Mouse (Mus musculus): ENCODE results near the gene Rab34. TPM values are rescaled to one million over a fixed set of nuclear protein-coding genes. Genes with fewer than 3 reads are reported as not detected.

Rab34 gene
- total RNA-seq, 4 experiments from 2014 or later: 28.2 to 39.4 (median 36.4) TPM

- no peak for DNase-seq (ENCODE audit: low spot score in 2 of 2)
Measured at GRCm38 (mm10) chr11:78213086-78213817, 25.0 kb downstream of the Rab34 start.

GRCm38 (mm10) chr11:78215709-78216317, 27.6 kb downstream of the Rab34 start:
- DNase-seq (ENCODE audit: low spot score in 2 of 2): peak in 1 of 2 experiments; percentile 56

GRCm38 (mm10) chr11:78223586-78223985, 35.4 kb downstream of the Rab34 start:
- no peak for DNase-seq (ENCODE audit: low spot score in 2 of 2)

DNA sequence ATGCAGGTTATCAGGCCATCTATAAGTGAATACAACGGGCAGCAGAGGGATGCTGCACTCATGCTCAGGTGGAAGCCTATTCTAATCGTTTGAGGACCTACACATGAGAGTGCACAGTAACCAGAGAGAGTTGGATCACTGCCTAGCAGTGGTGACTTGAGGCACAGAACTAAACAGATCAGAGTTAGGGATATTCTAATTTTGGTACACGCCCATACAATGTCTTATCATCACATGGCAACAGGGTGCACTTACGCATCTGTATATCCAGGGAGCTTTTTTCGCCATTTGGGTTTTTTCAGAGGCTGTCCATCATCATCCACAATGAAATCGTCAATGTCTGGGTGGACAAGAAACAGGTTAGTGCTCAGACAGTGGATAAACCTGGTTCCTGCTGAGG, 43.3 kb downstream of the Rab34 start:
- no peak for DNase-seq (ENCODE audit: low spot score in 2 of 2)

- peak; percentile 70 to 72 for DNase-seq (ENCODE audit: low spot score in 2 of 2)
Measured at GRCm38 (mm10) chr11:78240193-78240857, 52.1 kb downstream of the Rab34 start.

Small RNAs within 50 kb of the gene (microRNA-seq; reads per million reads assigned to microRNA genes)
- 0 to 0.96 reads per million in 2 experiments for gene Mir7653

Other genes with a start within 250 kb of the Rab34 start
- gene Phf12, start 205.7 kb upstream of the Rab34 start, total RNA-seq (2022): 10 to 100 TPM; 56.1 to 64.4 (median 61.1) TPM
- 1 to 10 TPM; 4.0 to 5.2 (median 4.8) TPM for gene Dhrs13, start 156.2 kb upstream of the Rab34 start, total RNA-seq (2022)
- 10 to 100 TPM; 75.9 to 79.8 (median 76.1) TPM for gene Flot2, start 150.5 kb upstream of the Rab34 start, total RNA-seq (2022)
- 10 to 100 TPM; 15.8 to 21.7 (median 21.2) TPM for gene Eral1, start 108.0 kb upstream of the Rab34 start, total RNA-seq (2022)
- 10 to 100 TPM; 27.4 to 30.0 (median 28.1) TPM for gene Fam222b, start 93.8 kb upstream of the Rab34 start, total RNA-seq (2022)
- 10 to 100 TPM in 3 of 4 experiments, 1 to 10 TPM in 1; 9.2 to 11.1 (median 10.4) TPM for gene Traf4, start 22.8 kb upstream of the Rab34 start, total RNA-seq (2022)
- 1 to 10 TPM; 3.0 to 3.5 (median 3.3) TPM for gene Nek8, start 11.8 kb upstream of the Rab34 start, total RNA-seq (2022)
- gene Tlcd1, start 11.7 kb upstream of the Rab34 start, total RNA-seq (2022): 10 to 100 TPM; 16.6 to 24.8 (median 23.8) TPM
- 100 to 1,000 TPM; 606 to 878 (median 722) TPM for gene Rpl23a, start 4.8 kb upstream of the Rab34 start, total RNA-seq (2022)
- 1 to 10 TPM; 3.9 to 5.9 (median 4.9) TPM for gene Proca1, start 5.0 kb downstream of the Rab34 start, total RNA-seq (2022)
- gene Sdf2, start 57.3 kb downstream of the Rab34 start, total RNA-seq (2022): 10 to 100 TPM; 61.6 to 67.7 (median 62.3) TPM
- 100 to 1,000 TPM; 124 to 126 (median 125) TPM for gene Supt6, start 57.6 kb downstream of the Rab34 start, total RNA-seq (2022)
- 100 to 1,000 TPM; 181 to 208 (median 193) TPM for gene 2610507B11Rik, start 73.3 kb downstream of the Rab34 start, total RNA-seq (2022)
- gene BC030499, start 102.4 kb downstream of the Rab34 start, total RNA-seq (2022): 10 to 100 TPM in 1 of 4 experiments, 1 to 10 TPM in 3; 4.3 to 11.8 (median 7.3) TPM
- 1 to 10 TPM; 5.8 to 9.4 (median 7.1) TPM for gene Spag5, start 113.1 kb downstream of the Rab34 start, total RNA-seq (2022)
- 1,000 to 10,000 TPM in 1 of 4 experiments, 100 to 1,000 TPM in 3; 734 to 1,027 (median 804) TPM for gene Aldoc, start 134.5 kb downstream of the Rab34 start, total RNA-seq (2022)
- gene Pigs, start 140.0 kb downstream of the Rab34 start, total RNA-seq (2022): 10 to 100 TPM; 58.9 to 64.6 (median 62.2) TPM
- gene Unc119, start 155.1 kb downstream of the Rab34 start, total RNA-seq (2022): 10 to 100 TPM; 30.9 to 37.3 (median 34.9) TPM
- gene Foxn1, start 198.1 kb downstream of the Rab34 start, total RNA-seq (2022): under 1 TPM in 1 of 4 experiments, not detected in 3; 0.10 TPM
- gene Slc13a2, start 233.8 kb downstream of the Rab34 start, total RNA-seq (2022): not detected